Mouse (Mus musculus) olfactory bulb, adult 2 months (tissue): Measurements from ENCODE around the gene Anks4b. TPM values are rescaled to one million over a fixed set of nuclear protein-coding genes. Genes with fewer than 3 reads are reported as not detected.

Source experiments
- H3K27ac ChIP-seq: fragments of 200-500 bp; 2 replicates; pipeline ENCODE4 v1.5.1; 2012; ENCODE audit warnings: low read depth, low read length; ENCODE audit not compliant: insufficient read depth
- H3K4me1 ChIP-seq: fragments of 200-500 bp; 2 replicates; pipeline ENCODE4 v1.6.1; 2012; ENCODE audit warnings: low read length; ENCODE audit not compliant: control insufficient read depth, insufficient read depth
- H3K4me3 ChIP-seq: fragments of 200-500 bp; 2 replicates; pipeline ENCODE4 v1.5.1; 2012; ENCODE audit warnings: mild to moderate bottlenecking, low read depth, low read length, moderate library complexity; ENCODE audit not compliant: insufficient read depth
- CTCF ChIP-seq: fragments of 200-500 bp; IDR thresholded peaks from 2 replicates; pipeline ENCODE4 v1.5.1; 2012; ENCODE audit warnings: low read depth, mild to moderate bottlenecking, low read length, moderate library complexity; ENCODE audit not compliant: insufficient read depth
- POLR2A ChIP-seq: fragments of 200-500 bp; IDR thresholded peaks from 2 replicates; pipeline ENCODE4 v1.6.1; 2012; ENCODE audit warnings: mild to moderate bottlenecking, low read depth, low read length, moderate library complexity; ENCODE audit not compliant: insufficient read depth
- whole genome bisulfite sequencing: fragments of 180-500 bp; shearing (Covaris S2); methylation state at CpG from one replicate; pipeline ENCODE4 v1.1.7; 2018; 5-methylcytosine and 5-hydroxymethylcytosine counted together
- polyA plus RNA-seq: library from polyadenylated mRNA; stranded (reverse); fragments of >200 nt; gene quantifications from 2 replicates; pipeline ENCODE4 v1.2.4, GENCODE M21; 2012; ENCODE audit warnings: low replicate concordance; ENCODE audit not compliant: missing spikeins, insufficient read depth, insufficient read length

Anks4b gene
- polyA plus RNA-seq, 1 experiment = not detected

GRCm38 (mm10) chr7:120181401-120182230 is 8.0 kb downstream of the Anks4b start:
- H3K4me3 ChIP-seq = no peak overlapping the region
- H3K27ac ChIP-seq = no peak overlapping the region
- no peak for TF ChIP-seq CTCF
- no peak for TF ChIP-seq POLR2A
- no peaks in the 10 kb centered on the region for H3K4me1 ChIP-seq
- WGBS = 60% methylated on average over 4 of the region's 4 CpGs

- Histone ChIP-seq H3K27ac (no peak overlapping the region), H3K4me3 (no peak overlapping the region), H3K4me1 (no peaks in the 10 kb centered on the region)
- TF ChIP-seq CTCF (no peak), POLR2A (no peak)
These were observed 9.2 kb downstream of the Anks4b start for GRCm38 (mm10) chr7:120182891-120183290.

GRCm38 (mm10) chr7:120188946-120189345 is 15.3 kb downstream of the Anks4b start:
- Histone ChIP-seq H3K4me1 (no peaks in the 10 kb centered on the region), H3K27ac (no peak overlapping the region), H3K4me3 (no peak overlapping the region)
- WGBS = 90% methylated on average over 5 of the region's 5 CpGs
- TF ChIP-seq CTCF = no peak
- no peak for TF ChIP-seq POLR2A

- H3K27ac ChIP-seq = no peak overlapping the region
- WGBS = 61% methylated on average over 8 of the region's 8 CpGs
- TF ChIP-seq POLR2A = no peak
- TF ChIP-seq CTCF = no peak
- H3K4me1 ChIP-seq = no peaks in the 10 kb centered on the region
- no peak overlapping the region for H3K4me3 ChIP-seq
These were observed 15.9 kb downstream of the Anks4b start for GRCm38 (mm10) chr7:120189369-120190149.

- 57% methylated on average over 8 of the region's 8 CpGs for WGBS
- Histone ChIP-seq H3K4me1 (no peaks in the 10 kb centered on the region), H3K27ac (no peak overlapping the region), H3K4me3 (no peak overlapping the region)
- TF ChIP-seq POLR2A (no peak), CTCF (no peak)
These were observed 16.6 kb downstream of the Anks4b start for GRCm38 (mm10) chr7:120190150-120190665.

GRCm38 (mm10) chr7:120192207-120192606 is 18.5 kb downstream of the Anks4b start:
- no peak overlapping the region for H3K27ac ChIP-seq
- WGBS = 70% methylated on average over 3 of the region's 3 CpGs
- no peak overlapping the region for H3K4me3 ChIP-seq
- TF ChIP-seq CTCF = no peak
- TF ChIP-seq POLR2A = no peak
- no peaks in the 10 kb centered on the region for H3K4me1 ChIP-seq

GRCm38 (mm10) chr7:120192816-120193215 is 19.2 kb downstream of the Anks4b start:
- Histone ChIP-seq H3K27ac (no peak overlapping the region), H3K4me3 (no peak overlapping the region), H3K4me1 (no peaks in the 10 kb centered on the region)
- TF ChIP-seq CTCF (no peak), POLR2A (no peak)
- WGBS = 84% methylated on average over 6 of the region's 6 CpGs

GRCm38 (mm10) chr7:120195207-120195606 is 21.5 kb downstream of the Anks4b start:
- TF ChIP-seq POLR2A (no peak), CTCF (no peak)
- no peak overlapping the region for H3K27ac ChIP-seq
- no peak overlapping the region for H3K4me3 ChIP-seq
- H3K4me1 ChIP-seq = no peaks in the 10 kb centered on the region
- WGBS = 60% methylated on average over 4 of the region's 4 CpGs

GRCm38 (mm10) chr7:120201231-120201744 is 27.6 kb downstream of the Anks4b start:
- TF ChIP-seq CTCF (no peak), POLR2A (no peak)
- H3K4me1 ChIP-seq = peaks cover 13% of the 10 kb centered on the region
- WGBS = 2% methylated on average over 14 of the region's 14 CpGs
- no peak overlapping the region for H3K27ac ChIP-seq
- H3K4me3 ChIP-seq = no peak overlapping the region
